Mouse (Mus musculus): ENCODE results near the gene 4933427D14Rik.

GRCm38 (mm10) chr11:72120354-72120753 lies 86.9 kb downstream of the 4933427D14Rik start:
- TF ChIP-seq POLR2A (IDR thresholded peaks at IDR 0.05; ENCODE audit: borderline replicate concordance, extremely low read depth, insufficient read depth, insufficient read length, poor library complexity, severe bottlenecking) (no peak), CTCF (IDR thresholded peaks at IDR 0.05; ENCODE audit: borderline replicate concordance, extremely low read depth, insufficient read depth, insufficient read length) (no peak)
